Mouse (Mus musculus): ENCODE results near the gene Tnnt3. TPM values are rescaled to one million over a fixed set of nuclear protein-coding genes. Genes with fewer than 3 reads are reported as not detected.

Gene Tnnt3
- total RNA-seq, 2 experiments from 2014 or later: not detected

GRCm38 (mm10) chr7:142475641-142476040 lies 23.0 kb upstream of the Tnnt3 start:
- ATAC-seq (replicated peaks; ENCODE audit: low FRiP score, poor library complexity, severe bottlenecking): no peak

DNA sequence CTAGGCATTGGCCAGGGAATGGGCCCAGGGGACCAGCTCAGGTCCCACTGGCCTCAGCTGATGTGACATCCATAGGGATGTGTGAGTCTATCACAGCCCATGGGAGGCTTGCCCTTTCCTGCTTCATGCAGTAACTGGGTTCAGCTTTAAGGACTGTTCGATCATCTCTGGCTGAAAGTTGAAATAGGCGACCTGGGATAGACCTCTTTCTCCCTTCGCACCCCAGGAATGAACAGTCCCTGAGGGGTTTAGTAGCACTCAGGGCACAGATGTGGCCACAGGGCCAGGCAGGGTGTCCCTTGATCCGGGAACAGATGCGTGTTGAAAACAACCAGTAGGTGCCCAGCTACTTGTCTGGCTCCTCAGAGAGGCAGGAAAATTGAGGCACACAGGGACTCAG lies 22.4 kb upstream of the Tnnt3 start:
- ATAC-seq (replicated peaks; ENCODE audit: low FRiP score, poor library complexity, severe bottlenecking): no peak

- ATAC-seq (replicated peaks; ENCODE audit: low FRiP score, poor library complexity, severe bottlenecking): no peak
Measured at GRCm38 (mm10) chr7:142476795-142477452, 21.7 kb upstream of the Tnnt3 start.

GRCm38 (mm10) chr7:142478001-142478400 lies 20.6 kb upstream of the Tnnt3 start:
- ATAC-seq (replicated peaks; ENCODE audit: low FRiP score, poor library complexity, severe bottlenecking): no peak

DNA sequence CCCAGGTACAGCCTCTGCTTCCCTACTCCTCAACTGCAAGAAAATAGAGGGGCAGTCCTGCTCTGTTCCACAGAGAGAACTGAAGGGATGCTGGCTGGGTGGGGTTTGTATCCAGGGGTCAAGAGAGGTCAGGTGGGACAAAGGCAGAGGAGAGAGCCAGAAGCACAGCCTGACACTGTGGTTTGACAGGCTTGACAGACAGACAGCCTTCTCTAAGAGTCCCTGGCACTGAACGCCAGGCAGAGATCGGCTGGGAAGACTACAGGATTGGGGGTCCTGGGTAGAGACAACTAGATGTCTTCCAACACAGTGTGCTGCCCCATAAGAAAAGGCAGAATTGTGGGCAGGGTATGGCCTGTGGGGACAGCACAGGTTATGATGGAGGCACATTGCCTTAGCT lies 20.1 kb upstream of the Tnnt3 start:
- no peak for ATAC-seq (replicated peaks; ENCODE audit: low FRiP score, poor library complexity, severe bottlenecking)

GRCm38 (mm10) chr7:142479307-142479706 lies 19.3 kb upstream of the Tnnt3 start:
- ATAC-seq (replicated peaks; ENCODE audit: low FRiP score, poor library complexity, severe bottlenecking): no peak

GRCm38 (mm10) chr7:142479886-142480285 lies 18.8 kb upstream of the Tnnt3 start:
- no peak for ATAC-seq (replicated peaks; ENCODE audit: low FRiP score, poor library complexity, severe bottlenecking)

DNA sequence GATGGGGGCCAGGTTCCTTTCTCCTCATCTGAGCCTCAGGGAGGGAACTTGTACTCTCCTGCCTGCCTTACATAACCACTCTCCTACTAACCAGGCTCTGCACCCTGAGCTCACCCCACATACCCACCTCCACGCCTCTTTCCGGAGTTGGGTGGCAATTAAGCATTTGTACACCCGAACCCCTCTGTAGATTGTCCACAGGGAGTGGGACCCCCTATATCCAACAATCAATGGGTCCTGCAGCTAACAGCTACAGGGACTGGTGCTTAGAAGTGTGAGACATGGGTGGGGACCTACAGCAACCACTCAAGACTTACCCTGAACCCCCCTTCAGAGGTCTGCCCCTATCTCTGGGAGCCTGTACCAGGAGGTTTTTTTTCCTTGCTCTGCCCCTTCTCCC lies 18.0 kb upstream of the Tnnt3 start:
- no peak for ATAC-seq (replicated peaks; ENCODE audit: low FRiP score, poor library complexity, severe bottlenecking)

DNA sequence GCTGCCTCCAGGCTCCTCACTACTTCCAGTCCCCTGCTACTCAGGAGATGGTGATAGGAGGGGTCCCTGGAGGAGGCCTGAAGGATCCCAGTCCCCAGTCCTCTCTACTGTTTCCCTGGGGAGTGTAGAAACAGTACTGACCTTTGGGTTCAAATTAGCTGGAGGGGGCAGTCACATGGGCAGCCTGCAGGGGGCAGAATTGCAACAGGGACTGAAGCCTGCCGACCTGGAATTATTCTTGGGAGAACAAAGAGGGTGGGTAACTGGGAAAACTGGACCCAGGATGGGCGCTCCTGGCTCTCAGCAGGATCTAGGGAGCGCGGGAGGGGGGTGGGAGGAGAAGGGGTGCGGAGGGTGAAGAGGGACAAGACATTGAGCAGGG lies 17.5 kb upstream of the Tnnt3 start:
- ATAC-seq (replicated peaks; ENCODE audit: low FRiP score, poor library complexity, severe bottlenecking): no peak

DNA sequence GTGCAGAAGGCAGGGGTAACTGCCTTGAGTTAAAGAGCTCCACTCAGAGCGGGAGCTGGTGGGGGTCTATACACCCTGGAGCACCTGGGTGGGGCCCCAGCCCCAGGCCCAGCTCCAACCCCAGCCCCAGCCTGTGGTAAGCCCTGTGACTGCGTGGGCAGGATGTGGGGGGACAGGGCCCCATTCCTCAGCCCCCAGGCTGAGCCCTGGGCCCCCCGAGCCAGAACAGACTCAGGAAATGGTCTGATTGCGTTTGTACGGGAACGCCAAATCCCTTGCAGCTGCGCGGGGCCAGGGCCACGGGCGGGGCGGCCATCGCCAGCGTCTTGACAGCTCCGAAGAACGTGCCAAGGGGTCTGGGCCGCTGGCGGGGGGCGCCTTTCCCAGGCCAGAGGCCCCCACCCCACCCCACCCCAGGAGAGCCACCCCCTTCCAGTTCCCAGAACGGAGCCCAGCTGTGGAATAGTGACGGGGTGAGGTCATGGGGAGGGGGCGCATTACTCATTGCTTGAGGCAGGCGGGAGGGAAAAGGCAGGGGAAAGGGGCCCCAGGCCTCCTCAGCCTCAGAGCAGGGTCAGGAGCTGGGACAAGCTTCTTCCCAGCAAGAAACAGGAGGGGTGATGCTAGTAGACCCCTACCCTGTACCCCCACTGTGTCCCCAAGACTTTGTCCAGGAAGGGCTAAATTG lies 16.9 kb upstream of the Tnnt3 start:
- ATAC-seq (replicated peaks; ENCODE audit: low FRiP score, poor library complexity, severe bottlenecking): no peak

DNA sequence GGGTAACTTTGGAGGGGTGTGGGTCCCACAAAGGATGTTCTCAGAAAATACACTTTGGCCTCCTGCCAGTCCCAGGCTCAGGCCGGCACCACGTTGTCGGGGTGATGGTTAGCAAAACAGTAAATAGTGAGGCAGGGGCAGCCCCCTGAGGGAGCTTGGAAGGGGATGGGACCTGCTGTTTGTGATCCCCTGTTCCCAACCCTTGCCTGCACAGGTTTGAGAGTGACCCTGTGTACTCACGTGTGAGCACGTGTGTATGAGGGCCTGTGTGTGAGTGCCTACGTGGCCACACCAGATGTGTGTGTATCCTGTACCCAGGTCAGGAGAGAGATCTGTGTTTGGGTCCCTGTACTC lies 16.4 kb upstream of the Tnnt3 start:
- no peak for ATAC-seq (replicated peaks; ENCODE audit: low FRiP score, poor library complexity, severe bottlenecking)

- ATAC-seq (replicated peaks; ENCODE audit: low FRiP score, poor library complexity, severe bottlenecking): no peak
Measured at GRCm38 (mm10) chr7:142483136-142483535, 15.5 kb upstream of the Tnnt3 start.

- ATAC-seq (replicated peaks; ENCODE audit: low FRiP score, poor library complexity, severe bottlenecking): no peak
Measured at GRCm38 (mm10) chr7:142484780-142485179, 13.9 kb upstream of the Tnnt3 start.

DNA sequence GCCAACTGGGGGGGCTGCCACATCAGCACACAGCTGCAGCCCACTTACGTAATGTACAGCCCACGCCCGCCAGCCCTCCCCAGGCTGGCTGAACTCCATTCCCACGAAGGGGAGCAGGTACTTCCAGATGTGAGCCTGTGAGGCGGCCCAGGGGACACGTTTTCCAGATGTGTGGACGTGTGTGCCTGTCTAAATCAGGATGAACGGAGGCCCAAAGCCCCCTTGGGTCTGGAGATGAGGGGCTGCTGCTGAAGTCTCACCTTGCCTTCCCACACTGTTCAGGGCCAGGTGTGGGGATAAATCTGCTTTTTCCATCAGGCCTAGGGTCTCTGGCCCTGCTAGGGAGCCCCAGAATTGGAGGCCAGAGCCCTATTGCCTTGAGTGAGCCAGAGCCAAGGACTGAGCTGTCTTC lies 11.9 kb upstream of the Tnnt3 start:
- no peak for ATAC-seq (replicated peaks; ENCODE audit: low FRiP score, poor library complexity, severe bottlenecking)

DNA sequence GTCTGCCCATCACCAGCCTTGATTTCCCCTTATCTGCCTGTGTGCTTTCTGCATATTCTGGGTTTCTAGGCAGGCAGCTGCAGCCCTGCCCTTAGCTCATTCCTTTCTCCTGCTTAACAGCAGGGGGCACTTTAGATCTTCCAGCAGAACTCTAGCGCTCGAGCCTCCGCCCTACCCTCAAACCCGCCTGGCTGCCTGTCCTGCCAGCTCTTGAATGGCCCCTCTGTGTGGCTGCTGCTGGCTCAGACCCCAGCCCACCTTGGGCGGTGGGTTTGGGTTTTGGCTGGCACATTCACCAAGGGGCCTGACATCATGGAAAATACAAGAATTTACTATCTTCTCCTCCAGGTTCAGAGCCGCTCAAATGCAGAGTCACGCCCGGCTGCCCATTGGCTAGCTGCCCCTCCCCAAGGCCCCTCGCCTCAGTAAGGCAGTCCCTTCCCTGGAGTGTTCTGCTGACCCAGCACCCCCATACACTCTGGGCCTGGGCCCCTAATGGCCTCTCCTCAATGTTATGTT lies 11.2 kb upstream of the Tnnt3 start:
- no peak for ATAC-seq (replicated peaks; ENCODE audit: low FRiP score, poor library complexity, severe bottlenecking)

GRCm38 (mm10) chr7:142488053-142488452 lies 10.6 kb upstream of the Tnnt3 start:
- ATAC-seq (replicated peaks; ENCODE audit: low FRiP score, poor library complexity, severe bottlenecking): no peak

DNA sequence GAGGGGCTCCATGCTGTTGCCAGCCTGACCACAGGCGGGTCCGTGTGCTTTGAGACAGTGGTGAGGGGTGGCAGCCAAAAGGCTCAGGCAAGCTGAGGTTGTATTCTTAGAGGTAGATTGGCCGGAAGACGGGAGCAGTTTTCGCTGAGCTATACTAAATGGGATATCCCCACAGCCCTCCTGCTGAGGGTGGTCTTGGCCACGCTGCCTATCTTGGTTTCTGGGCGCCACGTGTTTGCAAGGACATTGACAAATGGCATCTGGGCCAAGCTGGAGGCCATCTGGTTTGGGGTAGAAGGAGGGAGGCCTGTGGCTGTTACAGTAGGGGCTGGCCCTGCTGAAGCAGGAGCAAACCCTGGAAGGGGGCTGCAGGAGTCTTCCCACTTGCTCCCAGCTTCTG lies 5.1 kb upstream of the Tnnt3 start:
- no peak for ATAC-seq (replicated peaks; ENCODE audit: low FRiP score, poor library complexity, severe bottlenecking)

GRCm38 (mm10) chr7:142496158-142496557 lies 2.5 kb upstream of the Tnnt3 start:
- no peak for ATAC-seq (replicated peaks; ENCODE audit: low FRiP score, poor library complexity, severe bottlenecking)

- ATAC-seq (replicated peaks; ENCODE audit: low FRiP score, poor library complexity, severe bottlenecking): no peak
Measured at GRCm38 (mm10) chr7:142496800-142497199, 1.8 kb upstream of the Tnnt3 start.

GRCm38 (mm10) chr7:142497775-142498174 lies 861 bp upstream of the Tnnt3 start:
- ATAC-seq (replicated peaks; ENCODE audit: low FRiP score, poor library complexity, severe bottlenecking): no peak

GRCm38 (mm10) chr7:142499010-142499721 lies 530 bp downstream of the Tnnt3 start:
- no peak for ATAC-seq (replicated peaks; ENCODE audit: low FRiP score, poor library complexity, severe bottlenecking)
